Mouse (Mus musculus) gonadal fat pad, adult 2 months (tissue): ENCODE data around the gene Prkce. TPM values are rescaled to one million over a fixed set of nuclear protein-coding genes. Genes with fewer than 3 reads are reported as not detected.

Experiments used
- DNase-seq: peaks from one replicate; pipeline ENCODE4 v3.0.0-alpha.2; 2012; ENCODE audit warnings: low read depth
- polyA plus RNA-seq: library from polyadenylated mRNA; depleted of rRNA; stranded (reverse); fragments of >200 nt; gene quantifications from 2 replicates; pipeline ENCODE4 v1.2.3, GENCODE M21; 2012

The Prkce gene
- polyA plus RNA-seq, 1 experiment: 3.6 TPM

DNA sequence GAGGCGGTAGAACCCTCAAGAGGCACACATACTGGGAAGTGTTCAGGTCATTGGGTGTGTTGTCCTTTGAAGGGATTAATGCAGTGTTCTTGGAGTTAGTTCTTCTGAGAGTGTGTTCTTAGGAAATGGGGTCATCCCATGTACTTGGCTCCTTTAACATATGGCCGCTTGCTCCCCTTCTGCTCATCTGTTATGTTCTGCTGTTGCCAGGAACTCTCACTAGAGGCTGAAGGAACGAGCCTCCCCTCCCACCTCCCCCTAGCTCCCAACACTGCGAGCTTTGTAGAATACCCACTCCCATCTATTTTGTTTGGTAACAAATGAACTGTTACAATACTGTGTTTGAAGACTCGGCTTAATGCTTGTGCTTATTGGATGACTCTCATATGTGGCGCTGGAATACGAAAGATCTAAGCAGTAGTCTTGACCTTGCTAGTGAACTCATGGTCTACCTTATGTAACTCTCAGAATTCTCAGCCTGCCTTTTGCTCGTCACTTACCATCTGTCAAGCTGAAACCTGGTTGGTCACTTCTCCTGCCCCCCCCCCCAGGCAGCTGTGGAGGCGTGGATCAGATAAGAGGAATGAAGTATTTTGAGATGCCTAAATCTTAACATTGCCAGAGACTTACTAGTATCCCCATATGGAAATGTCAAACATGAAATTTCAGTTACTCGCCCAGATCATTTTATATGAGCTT is 58.1 kb downstream of the Prkce start:
- DNase-seq: no peak

DNA sequence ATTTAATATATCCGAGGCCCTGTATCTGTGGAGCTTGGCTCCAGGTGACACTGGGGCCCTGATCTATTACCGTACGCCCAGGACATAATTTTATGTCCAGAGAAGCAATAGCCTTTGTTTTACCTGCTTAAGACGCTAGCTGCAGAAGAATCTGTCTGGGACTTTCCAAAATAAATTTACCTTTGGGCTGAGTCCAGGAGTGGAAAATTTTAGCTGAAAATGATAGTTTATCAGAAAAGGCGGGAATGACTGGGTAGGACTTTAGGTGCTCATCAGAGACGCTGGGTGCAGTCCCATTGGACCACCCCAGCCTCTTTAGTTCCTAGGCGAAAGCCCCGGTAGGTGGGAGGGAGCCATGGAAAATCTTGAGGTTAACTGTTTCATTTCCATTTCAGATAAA is 58.6 kb downstream of the Prkce start:
- no peak for DNase-seq

DNA sequence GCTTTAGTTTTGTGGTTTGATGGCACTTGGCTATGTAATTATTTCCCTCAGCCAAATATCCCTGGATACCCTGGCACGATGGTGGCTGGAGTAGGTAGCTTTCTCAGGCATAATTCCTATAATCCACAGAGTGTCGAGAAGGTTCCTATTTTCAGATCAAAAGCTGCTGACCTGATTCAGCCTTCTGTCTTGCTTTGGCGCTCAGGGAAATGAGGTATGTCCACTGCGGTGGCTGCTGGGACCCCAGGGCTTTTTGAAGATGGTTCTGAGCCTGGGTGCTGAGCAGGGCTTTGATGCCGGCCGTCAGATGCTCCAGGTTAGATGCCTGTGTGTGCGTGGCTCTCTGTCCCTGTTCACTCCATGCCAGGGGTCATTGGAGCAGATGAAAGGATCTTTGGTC is 59.0 kb downstream of the Prkce start:
- DNase-seq: no peak

DNA sequence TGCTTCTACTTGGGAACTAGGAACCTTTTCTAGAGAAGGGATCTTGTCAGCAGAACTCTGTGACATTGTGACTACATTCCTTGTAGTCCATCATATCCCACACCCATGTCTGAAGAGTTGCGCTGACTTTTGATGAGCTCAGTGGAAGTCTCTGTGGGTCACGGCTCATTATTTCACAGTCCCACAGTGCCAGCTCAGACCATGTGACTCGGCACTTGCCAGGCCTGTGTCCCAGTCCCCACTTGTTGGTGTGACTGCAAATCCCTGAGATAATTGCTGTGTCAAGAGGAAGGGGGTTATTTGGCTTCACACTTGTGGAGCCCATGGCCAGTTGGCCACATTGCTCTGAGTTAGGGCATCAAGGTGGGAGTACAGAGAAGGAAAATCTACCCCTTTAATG is 59.8 kb downstream of the Prkce start:
- no peak for DNase-seq

DNA sequence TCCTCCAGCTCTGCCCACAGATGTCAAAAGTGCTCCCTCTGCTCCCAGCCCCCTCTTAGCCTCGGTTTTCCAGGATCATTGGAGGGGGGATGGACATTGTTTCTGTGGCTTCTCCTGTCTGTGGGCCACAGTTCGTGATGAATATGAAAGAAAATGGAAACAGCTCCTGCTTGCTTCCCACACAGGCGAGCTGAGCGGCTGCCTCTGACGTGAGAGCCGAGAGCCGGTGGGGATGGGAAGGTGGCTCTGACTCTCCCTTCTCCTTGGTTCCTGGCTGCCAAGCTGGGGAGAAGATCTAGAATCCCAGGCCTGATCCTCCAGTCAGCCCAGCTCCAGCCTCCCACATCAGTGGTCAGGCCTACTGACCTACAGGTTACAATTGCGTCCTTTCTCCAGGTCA is 61.3 kb downstream of the Prkce start:
- no peak for DNase-seq

DNA sequence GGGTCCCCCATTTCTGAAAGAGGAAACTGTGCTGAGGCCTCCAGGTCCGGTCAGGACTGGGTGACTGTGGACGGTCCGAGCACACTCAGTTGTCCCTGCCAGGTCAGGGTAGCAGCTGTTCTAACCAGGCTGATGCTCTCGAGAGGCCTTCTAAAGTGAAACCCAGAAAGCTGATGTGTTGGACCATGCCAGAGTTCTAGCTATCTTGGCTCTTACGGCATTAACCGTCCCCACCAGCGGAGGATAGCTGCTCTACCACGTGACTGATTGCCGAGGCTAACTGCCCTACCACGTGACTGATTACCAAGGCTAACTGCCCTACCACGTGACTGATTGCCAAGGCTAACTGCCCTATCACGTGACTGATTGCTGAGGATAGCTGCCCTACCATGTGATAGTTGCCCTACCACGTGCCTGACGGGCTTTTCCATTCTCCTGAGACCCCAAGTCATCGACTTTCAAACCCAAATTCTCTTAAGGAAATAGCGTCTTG is 62.6 kb downstream of the Prkce start:
- DNase-seq: no peak

DNA sequence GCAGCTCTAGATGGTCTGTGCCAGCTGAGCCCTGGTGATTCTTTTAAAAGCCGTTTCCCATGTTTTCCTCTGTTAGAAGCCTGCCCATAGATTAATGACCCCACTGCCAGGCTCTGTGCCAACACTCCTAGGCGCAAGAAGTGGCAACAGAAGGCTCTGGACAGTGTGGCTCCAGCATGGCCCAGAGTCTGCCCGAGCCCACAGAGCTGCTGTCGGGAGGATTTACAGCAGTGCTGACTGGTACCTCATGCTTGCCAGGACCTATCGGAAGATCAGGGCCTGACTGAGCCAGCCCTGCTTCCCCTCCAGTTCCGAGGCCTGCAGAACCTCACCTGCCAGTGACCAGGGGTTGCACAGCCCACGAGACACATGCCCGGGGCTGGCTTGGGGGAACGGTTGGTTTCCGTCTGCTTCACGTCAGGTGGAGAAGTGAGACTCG is 64.2 kb downstream of the Prkce start:
- no peak for DNase-seq

DNA sequence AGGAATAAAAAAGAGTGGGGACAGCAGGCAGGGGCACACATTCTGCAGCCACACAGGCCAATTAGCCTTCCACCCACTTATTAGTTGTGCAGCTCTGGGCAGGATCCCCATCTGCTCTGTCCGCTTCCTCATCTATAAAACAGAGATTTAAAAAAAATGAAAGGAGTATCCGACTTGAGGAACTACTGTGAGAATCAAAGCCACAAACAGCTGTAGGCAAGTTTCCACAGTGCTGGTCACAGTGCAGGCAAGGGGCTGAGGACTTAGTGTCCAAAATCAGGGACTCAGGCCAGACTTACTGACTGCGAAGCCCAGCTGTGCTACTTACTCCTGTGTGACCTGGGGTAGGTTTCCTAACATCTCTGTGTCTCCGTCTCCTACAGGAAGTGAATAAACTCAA is 64.7 kb downstream of the Prkce start:
- no peak for DNase-seq

DNA sequence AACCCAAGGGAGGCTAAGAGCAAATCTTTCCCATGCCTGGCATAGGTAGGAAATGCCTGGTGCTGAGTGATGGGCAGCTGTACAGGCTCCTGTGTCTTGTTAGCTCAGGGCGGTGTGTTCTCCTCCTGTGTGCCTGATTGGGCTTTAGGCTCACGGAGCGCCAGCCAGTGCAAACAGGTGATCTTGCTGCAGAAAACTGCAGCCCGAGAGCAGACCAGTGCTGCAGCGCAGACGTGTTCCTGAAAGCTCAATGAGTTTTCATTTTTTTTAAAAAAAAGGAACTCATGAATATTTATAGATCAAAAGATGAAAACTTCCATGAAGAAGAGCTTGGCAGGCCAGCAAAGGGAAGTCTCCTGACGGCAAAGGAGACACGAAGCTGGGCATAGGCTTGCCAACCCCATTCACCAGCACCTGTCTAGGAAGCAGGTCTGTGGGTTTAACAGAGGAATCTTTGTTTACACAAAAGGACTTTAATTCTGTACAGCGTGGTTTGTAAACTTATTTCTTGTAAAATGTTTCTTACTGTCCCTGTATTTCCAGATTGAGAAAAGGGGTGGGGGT is 67.1 kb downstream of the Prkce start:
- DNase-seq: no peak

DNA sequence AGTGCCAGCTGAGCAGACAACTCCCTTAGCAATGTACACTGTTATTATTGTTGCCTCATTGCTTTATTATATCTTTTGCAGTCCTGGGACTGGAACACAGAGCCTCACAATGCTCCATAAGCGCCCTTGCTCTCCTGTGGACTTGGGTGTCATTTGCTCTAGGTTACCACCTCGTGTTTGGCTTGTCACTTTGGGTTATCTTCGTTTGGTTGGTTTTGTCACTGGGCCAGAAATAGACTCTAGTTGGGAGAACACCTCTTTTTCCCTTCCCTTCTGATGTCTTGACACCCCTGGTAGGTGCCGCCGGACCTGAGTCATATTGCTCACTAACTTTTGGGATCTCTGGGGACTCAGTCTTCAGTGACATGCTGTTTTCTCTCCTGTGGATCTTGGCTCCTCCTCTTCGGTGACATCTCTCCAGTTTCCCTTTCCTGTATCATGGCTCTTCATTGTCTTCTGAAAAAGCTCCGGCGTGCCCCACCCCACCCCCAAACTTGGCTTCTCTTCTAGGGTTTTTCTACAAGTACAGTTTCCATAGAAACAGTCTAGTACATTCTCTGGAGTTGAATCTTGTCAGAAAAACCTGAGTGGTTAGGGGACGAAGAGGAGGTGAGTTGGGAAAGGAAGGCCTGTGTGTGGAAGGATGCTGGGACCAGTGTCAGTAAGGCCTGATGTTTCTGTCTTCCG is 68.6 kb downstream of the Prkce start:
- no peak for DNase-seq

DNA sequence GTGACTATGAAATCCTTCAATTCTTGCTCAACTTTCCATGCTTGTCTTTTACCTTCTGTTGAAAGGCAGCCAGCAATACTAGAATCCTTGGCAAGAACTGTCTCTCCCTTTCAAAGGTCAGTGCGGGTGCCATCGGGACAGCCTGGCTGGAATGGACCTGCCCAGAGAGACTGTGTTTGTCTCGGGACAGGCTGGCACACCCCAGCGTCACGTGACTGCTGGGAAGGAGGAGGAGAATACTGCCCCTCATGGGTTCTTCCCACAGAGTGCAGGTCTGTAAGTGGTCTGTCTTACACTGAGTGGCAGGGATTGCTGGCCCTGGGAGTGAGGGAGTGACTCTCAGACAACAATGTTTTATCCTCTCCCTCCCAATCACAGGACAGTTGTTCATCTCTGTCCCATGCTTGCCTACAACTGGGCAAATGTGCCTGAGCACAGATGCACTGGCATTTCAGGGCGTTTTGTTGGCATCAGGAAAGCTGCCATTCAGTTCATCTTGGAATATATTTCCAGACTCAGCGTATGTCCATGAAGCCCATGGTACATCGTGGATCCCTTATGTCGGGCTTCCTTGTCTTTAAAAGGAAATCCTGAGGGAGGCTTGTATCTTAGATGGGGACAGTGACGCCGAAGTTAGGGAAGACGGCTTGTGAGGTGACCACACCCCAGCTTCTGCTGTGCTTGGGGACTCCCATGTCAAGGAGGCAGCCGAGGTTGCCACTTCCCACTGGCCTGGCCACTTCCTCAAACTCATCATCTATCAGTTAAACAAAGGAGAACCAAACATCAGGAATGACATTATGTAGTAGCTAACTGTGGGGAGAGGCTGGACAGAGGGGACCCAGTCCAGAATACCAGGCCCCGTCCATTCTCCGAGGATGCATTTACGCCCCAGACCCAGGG is 69.5 kb downstream of the Prkce start:
- peak; percentile 45 for DNase-seq

DNA sequence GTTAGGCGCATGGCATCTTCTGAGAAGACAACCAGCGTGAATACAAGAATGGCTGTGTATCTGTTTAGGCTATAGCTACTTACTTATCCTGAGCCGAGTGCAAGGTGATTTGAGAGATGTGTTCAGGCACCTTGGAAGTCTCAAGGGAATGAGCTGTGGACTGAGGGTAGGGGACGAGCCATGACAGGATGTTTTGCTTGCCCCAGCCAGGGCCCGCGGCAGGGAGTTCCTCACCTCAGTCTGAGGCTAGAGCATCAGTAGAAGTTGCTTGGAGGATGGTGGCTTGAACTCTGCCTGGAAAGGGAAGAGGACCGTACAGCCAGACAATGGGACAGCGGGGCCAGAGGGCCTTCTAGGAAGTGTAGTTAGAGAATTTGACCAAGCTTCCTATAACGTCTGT is 74.7 kb downstream of the Prkce start:
- DNase-seq: no peak

DNA sequence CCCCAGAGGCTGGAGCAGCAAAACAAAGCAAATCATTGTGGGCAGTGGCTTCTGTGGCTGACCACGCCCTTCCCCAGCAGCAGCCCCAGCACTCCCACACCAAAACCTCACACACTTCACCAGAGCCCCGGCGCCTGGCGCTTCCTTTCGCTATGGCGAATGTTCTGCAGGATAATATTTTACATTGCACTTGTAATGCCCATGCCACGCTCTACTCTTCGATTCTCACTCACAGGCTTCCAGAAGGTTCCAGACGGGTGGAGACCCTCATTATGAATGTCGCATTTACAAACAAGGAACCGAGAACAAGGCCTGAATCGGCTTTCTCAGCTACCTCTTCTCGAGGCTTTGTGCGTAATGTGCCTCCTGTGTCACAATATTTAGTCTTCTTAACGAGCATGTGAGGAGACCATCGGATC is 75.5 kb downstream of the Prkce start:
- no peak for DNase-seq

DNA sequence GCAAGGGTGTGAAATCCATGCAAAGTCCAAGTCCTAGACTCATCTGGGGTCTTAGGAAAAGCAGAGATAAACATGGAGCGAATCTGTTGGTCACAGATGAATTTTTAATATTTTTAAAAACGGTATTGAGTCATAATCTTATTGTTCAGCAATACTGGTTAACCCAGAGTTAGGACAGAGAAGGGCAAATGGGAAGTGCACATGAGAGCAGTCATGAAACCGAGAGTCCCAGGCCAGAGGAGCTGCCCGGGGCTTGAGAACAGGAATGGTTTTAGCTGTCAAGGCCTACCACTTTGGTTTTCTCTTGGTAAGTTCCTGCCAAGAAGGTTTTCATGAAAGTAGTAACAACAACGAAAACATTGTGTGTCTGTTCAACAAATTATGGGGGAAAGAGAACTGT is 76.8 kb downstream of the Prkce start:
- DNase-seq: no peak

DNA sequence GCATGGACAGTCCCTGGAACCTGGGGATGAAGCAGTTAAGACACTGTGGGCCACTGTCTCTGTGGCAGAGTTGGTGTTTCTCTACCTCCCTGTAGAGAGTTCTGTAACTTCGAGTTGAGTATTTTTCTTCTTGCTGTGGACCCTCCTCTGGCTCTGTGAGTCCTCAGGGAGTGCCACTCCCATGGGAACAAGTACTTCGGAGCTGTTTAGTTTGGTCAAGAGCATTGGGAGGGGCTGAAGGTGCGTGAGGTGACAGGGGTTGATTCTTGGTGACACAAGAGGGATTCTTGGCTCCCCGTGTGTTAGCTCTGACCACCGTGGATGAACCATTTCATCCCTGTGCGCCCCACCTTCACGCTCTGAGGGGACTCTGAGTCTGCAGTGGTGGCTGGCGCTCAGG is 81.2 kb downstream of the Prkce start:
- DNase-seq: no peak

DNA sequence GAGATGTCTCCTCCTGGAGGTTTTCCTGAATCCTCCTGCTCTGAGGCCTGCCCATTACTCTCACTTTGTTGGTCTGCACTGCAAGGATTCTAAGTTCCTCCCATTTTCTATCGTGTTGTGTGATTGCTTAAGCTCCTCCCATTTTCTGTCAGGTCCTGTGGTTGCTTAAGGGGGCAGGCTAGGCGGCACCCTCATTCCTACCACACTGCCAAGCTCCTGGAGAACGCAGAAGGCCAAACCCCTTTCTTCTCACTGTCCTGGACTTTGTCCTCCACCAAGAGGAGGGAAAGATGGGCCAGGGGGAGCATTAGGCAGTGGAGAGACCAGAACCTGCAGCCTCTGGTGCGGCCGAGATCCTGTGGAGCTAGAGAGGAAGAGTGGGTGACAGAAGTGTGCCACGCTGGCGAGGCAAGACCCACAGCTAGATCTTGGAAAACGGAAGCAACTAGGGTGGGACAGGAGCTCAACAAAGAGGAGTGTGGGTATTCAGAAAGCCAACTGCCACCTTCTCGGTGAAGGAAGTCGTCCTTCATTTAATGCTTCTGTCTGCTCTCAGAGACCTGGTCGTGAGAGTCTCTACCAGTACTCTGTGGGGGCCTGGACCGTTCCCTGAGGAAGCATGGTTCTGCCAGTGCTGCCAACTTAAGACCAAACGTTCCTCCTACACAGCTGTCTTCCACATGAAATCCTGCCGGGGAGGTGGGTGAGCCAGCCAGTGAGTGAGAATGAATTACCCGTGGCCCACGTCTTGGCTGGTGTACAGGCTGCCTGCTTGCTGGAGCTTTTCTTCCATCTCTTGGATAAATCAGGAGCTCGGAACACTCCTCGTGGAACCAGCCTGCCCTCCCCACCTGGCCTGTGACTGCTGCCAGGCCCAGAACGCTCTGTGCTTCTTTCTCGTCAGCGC is 82.2 kb downstream of the Prkce start:
- no peak for DNase-seq

DNA sequence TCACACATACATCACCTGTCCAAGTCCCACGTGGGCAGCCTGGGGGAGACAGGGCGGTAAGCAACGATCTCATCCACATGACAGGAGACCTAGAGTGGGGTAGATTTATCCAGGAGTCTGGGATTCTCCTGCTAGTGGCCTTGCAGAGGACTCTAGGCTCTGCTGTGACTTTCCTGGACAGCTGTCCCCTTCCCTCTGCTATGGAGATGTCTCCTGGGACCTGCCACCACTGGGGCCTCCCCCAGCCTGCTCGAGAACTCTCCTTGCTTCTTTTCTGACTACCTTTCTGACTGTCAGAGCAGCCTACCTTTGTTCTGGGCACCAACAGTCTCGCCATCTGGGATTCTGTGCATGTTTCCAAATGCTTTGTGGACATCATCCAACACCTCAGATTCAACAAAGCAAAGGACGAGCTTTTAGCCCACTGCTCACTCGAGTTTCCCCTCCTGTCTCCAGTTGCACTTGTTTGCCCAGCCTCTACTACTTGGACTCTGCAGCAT is 82.9 kb downstream of the Prkce start:
- no peak for DNase-seq

DNA sequence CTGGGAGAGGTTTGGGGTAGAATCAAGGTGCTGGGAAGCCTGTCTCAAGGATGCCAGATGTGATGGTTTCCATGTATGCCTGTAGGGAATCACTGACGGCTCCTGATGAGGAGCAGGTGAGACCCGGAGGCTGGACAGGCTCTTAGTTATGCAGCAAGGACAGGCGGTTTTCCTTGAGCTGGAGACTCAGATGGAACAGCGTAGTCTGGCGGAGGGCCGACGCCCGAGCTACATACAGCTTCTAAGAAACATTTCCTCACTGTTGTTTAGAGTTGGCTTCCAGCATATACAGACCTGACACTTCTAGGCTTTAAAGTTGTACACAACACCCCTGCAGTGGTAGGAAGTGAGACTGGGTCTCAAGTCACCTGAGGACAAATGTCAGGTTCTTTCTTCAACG is 86.3 kb downstream of the Prkce start:
- DNase-seq: no peak

DNA sequence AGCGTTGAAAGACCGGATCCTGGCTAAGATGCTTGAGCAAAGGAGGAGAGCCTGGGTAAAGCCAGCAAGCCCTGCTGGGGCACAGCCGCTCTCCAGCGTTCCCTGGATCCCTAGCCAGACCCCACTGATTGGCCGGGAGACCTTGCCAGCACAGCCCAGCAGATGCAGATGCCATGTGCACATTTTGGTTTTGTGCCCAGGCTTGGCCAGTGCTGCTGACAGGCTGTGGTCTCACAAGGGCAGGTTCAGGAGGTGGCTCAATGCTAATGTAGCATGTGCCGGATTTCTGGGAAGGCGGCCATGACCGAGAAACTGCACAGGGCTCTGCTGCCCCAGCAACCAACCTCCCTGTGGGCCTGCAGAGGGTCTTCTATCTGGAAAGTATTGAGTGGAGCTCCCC is 86.7 kb downstream of the Prkce start:
- no peak for DNase-seq

DNA sequence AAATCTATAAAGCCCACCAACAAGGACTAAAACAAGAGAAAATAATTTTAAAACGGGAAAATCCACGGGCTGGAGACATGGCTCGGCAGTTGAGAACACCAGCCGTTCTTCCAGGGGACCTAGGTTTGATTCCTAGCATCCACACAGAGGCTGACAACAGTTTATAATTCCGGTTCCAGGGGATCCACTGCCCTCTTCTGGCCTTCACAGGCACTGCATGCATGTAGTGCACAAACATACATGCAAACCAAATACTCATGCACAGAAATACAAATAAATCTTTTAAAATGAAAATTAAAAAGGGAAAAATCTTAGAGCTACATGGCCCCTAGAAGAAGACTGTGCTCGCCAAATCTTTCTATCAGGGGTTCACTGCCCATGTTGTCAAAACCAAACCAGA is 87.4 kb downstream of the Prkce start:
- DNase-seq: no peak

DNA sequence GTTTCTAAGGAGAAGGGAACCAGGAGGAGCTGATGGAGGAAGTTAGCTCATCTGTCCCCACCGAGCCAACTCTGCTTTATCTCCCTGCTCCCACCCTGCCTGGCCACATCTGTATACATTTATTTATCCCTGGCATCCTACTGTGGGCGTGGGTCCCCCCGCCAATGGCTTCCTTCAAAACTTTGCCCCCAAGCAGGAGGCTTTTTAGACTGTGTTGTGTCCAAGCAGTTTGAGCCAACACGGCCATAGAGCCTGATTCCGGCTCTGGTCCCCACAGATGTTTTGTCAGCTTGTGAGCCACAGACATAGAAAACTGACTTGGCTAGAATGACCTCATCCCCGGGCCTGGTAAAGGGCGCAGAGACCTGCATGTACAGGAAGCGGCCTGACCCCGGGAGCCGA is 89.1 kb downstream of the Prkce start:
- DNase-seq: no peak
